Mouse (Mus musculus): Measurements from ENCODE around the gene Smad3. TPM values are rescaled to one million over a fixed set of nuclear protein-coding genes. Genes with fewer than 3 reads are reported as not detected.

The Smad3 gene
- polyA plus RNA-seq, 1 experiment = 30.2 TPM

GRCm38 (mm10) chr9:63662759-63663158 is 95.0 kb downstream of the Smad3 start:
- Histone ChIP-seq H3K4me1 (ENCODE audit: control insufficient read depth, insufficient read depth, insufficient read length) (no peaks in the 10 kb centered on the region), H3K27me3 (ENCODE audit: control insufficient read depth, insufficient read depth, low read length) (no peaks in the 10 kb centered on the region), H3K36me3 (ENCODE audit: control insufficient read depth, insufficient read depth, low read length) (peaks cover 13% of the 10 kb centered on the region), H3K4me3 (ENCODE audit: extremely low read depth, insufficient read depth, insufficient read length) (no peak overlapping the region), H3K27ac (ENCODE audit: insufficient read depth, low read length) (no peak overlapping the region)
- WGBS = 90% methylated on average over 7 of the region's 7 CpGs
- no peak for TF ChIP-seq POLR2A (IDR thresholded peaks at IDR 0.05; ENCODE audit: low read depth, low read length)
- TF ChIP-seq CTCF (IDR thresholded peaks at IDR 0.05; ENCODE audit: extremely low read depth, insufficient read depth, insufficient read length, insufficient replicate concordance) = no peak
- no peak for DNase-seq (ENCODE audit: low read depth in 1 of 2, low spot score in 2 of 2)

GRCm38 (mm10) chr9:63660691-63661090 is 97.1 kb downstream of the Smad3 start:
- H3K27ac ChIP-seq (ENCODE audit: insufficient read depth, low read length) = no peak overlapping the region
- H3K4me1 ChIP-seq (ENCODE audit: control insufficient read depth, insufficient read depth, insufficient read length) = no peaks in the 10 kb centered on the region
- no peak for DNase-seq (ENCODE audit: low read depth in 1 of 2, low spot score in 2 of 2)
- H3K27me3 ChIP-seq (ENCODE audit: control insufficient read depth, insufficient read depth, low read length) = no peaks in the 10 kb centered on the region
- no peak for TF ChIP-seq POLR2A (IDR thresholded peaks at IDR 0.05; ENCODE audit: low read depth, low read length)
- no peak for TF ChIP-seq CTCF (IDR thresholded peaks at IDR 0.05; ENCODE audit: extremely low read depth, insufficient read depth, insufficient read length, insufficient replicate concordance)
- H3K36me3 ChIP-seq (ENCODE audit: control insufficient read depth, insufficient read depth, low read length) = peaks cover 6% of the 10 kb centered on the region; the same call in 1 of the 2 replicates
- 92% methylated on average over 3 of the region's 3 CpGs for WGBS
- no peak overlapping the region for H3K4me3 ChIP-seq (ENCODE audit: extremely low read depth, insufficient read depth, insufficient read length)

GRCm38 (mm10) chr9:63660061-63660460 is 97.7 kb downstream of the Smad3 start:
- no peak overlapping the region for H3K27ac ChIP-seq (ENCODE audit: insufficient read depth, low read length)
- no peak overlapping the region for H3K4me3 ChIP-seq (ENCODE audit: extremely low read depth, insufficient read depth, insufficient read length)
- peaks cover 6% of the 10 kb centered on the region for H3K36me3 ChIP-seq (ENCODE audit: control insufficient read depth, insufficient read depth, low read length)
- no peaks in the 10 kb centered on the region for H3K4me1 ChIP-seq (ENCODE audit: control insufficient read depth, insufficient read depth, insufficient read length)
- TF ChIP-seq CTCF (IDR thresholded peaks at IDR 0.05; ENCODE audit: extremely low read depth, insufficient read depth, insufficient read length, insufficient replicate concordance) (no peak), POLR2A (IDR thresholded peaks at IDR 0.05; ENCODE audit: low read depth, low read length) (no peak)
- 98% methylated on average over 4 of the region's 4 CpGs for WGBS
- no peaks in the 10 kb centered on the region for H3K27me3 ChIP-seq (ENCODE audit: control insufficient read depth, insufficient read depth, low read length)
- DNase-seq (ENCODE audit: low read depth in 1 of 2, low spot score in 2 of 2) = no peak

- WGBS = 92% methylated on average over 5 of the region's 5 CpGs
- no peak for TF ChIP-seq POLR2A (IDR thresholded peaks at IDR 0.05; ENCODE audit: low read depth, low read length)
- no peak for TF ChIP-seq CTCF (IDR thresholded peaks at IDR 0.05; ENCODE audit: extremely low read depth, insufficient read depth, insufficient read length, insufficient replicate concordance)
- Histone ChIP-seq H3K36me3 (ENCODE audit: control insufficient read depth, insufficient read depth, low read length) (peaks cover 9% of the 10 kb centered on the region), H3K27ac (ENCODE audit: insufficient read depth, low read length) (no peak overlapping the region), H3K4me3 (ENCODE audit: extremely low read depth, insufficient read depth, insufficient read length) (no peak overlapping the region), H3K4me1 (ENCODE audit: control insufficient read depth, insufficient read depth, insufficient read length) (no peaks in the 10 kb centered on the region), H3K27me3 (ENCODE audit: control insufficient read depth, insufficient read depth, low read length) (no peaks in the 10 kb centered on the region)
- no peak for DNase-seq (ENCODE audit: low read depth in 1 of 2, low spot score in 2 of 2)
These were observed 98.8 kb downstream of the Smad3 start for GRCm38 (mm10) chr9:63658970-63659371.

- peaks cover 9% of the 10 kb centered on the region for H3K36me3 ChIP-seq (ENCODE audit: control insufficient read depth, insufficient read depth, low read length)
- no peak overlapping the region for H3K4me3 ChIP-seq (ENCODE audit: extremely low read depth, insufficient read depth, insufficient read length)
- H3K27me3 ChIP-seq (ENCODE audit: control insufficient read depth, insufficient read depth, low read length) = no peaks in the 10 kb centered on the region
- no peak for DNase-seq (ENCODE audit: low read depth in 1 of 2, low spot score in 2 of 2)
- no peak overlapping the region for H3K27ac ChIP-seq (ENCODE audit: insufficient read depth, low read length)
- H3K4me1 ChIP-seq (ENCODE audit: control insufficient read depth, insufficient read depth, insufficient read length) = no peaks in the 10 kb centered on the region
- no peak for TF ChIP-seq POLR2A (IDR thresholded peaks at IDR 0.05; ENCODE audit: low read depth, low read length)
- TF ChIP-seq CTCF (IDR thresholded peaks at IDR 0.05; ENCODE audit: extremely low read depth, insufficient read depth, insufficient read length, insufficient replicate concordance) = no peak
- 92% methylated on average over 9 of the region's 9 CpGs for WGBS
These were observed 99.4 kb downstream of the Smad3 start for GRCm38 (mm10) chr9:63658436-63658835.

- TF ChIP-seq POLR2A (IDR thresholded peaks at IDR 0.05; ENCODE audit: low read depth, low read length) (no peak), CTCF (IDR thresholded peaks at IDR 0.05; ENCODE audit: extremely low read depth, insufficient read depth, insufficient read length, insufficient replicate concordance) (no peak)
- no peak for DNase-seq (ENCODE audit: low read depth in 1 of 2, low spot score in 2 of 2)
- H3K4me3 ChIP-seq (ENCODE audit: extremely low read depth, insufficient read depth, insufficient read length) = no peak overlapping the region
- H3K27ac ChIP-seq (ENCODE audit: insufficient read depth, low read length) = no peak overlapping the region
- H3K27me3 ChIP-seq (ENCODE audit: control insufficient read depth, insufficient read depth, low read length) = no peaks in the 10 kb centered on the region
- WGBS = 89% methylated on average over 4 of the region's 4 CpGs
- peaks cover 9% of the 10 kb centered on the region for H3K36me3 ChIP-seq (ENCODE audit: control insufficient read depth, insufficient read depth, low read length)
- no peaks in the 10 kb centered on the region for H3K4me1 ChIP-seq (ENCODE audit: control insufficient read depth, insufficient read depth, insufficient read length)
These were observed 100.6 kb downstream of the Smad3 start for GRCm38 (mm10) chr9:63657167-63657566.

- DNase-seq (ENCODE audit: low read depth in 1 of 2, low spot score in 2 of 2) = no peak
- H3K4me1 ChIP-seq (ENCODE audit: control insufficient read depth, insufficient read depth, insufficient read length) = no peaks in the 10 kb centered on the region
- H3K36me3 ChIP-seq (ENCODE audit: control insufficient read depth, insufficient read depth, low read length) = peaks cover 13% of the 10 kb centered on the region
- 89% methylated on average over 1 of the region's 1 CpGs for WGBS
- no peak for TF ChIP-seq CTCF (IDR thresholded peaks at IDR 0.05; ENCODE audit: extremely low read depth, insufficient read depth, insufficient read length, insufficient replicate concordance)
- TF ChIP-seq POLR2A (IDR thresholded peaks at IDR 0.05; ENCODE audit: low read depth, low read length) = no peak
- H3K4me3 ChIP-seq (ENCODE audit: extremely low read depth, insufficient read depth, insufficient read length) = no peak overlapping the region
- H3K27me3 ChIP-seq (ENCODE audit: control insufficient read depth, insufficient read depth, low read length) = no peaks in the 10 kb centered on the region
- no peak overlapping the region for H3K27ac ChIP-seq (ENCODE audit: insufficient read depth, low read length)
These were observed 102.7 kb downstream of the Smad3 start for GRCm38 (mm10) chr9:63655092-63655491.

Data from spleen, adult 2 months (tissue).